Mouse (Mus musculus): ENCODE measurements around the gene Nlrc4. TPM values are rescaled to one million over a fixed set of nuclear protein-coding genes. Genes with fewer than 3 reads are reported as not detected.

Nlrc4 gene
- total RNA-seq, 1 experiment from 2014 or later, result 3.2 TPM

DNA sequence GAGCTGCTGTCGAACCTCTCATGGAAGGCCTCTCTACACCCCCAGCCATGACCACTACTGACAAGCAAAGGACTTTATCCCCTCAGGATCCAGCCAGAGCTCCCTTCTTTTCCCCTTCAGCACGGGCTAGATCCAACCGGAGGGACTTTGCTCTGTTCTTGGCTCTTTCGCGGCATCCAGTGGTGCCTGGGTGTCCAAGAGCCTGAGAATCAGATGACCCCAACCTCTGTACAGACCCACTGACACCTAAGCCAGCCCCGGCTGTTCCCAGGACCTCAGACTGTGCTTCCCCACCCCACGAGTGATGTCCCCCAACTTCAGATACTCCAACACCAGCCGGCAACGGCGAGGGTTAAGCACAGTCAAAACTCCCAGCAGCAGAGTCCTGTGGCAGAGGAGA is 9.2 kb downstream of the Nlrc4 start:
- ATAC-seq (replicated peaks in 1 of 2; ENCODE audit: insufficient read depth in 1 of 2, low FRiP score in 2 of 2, low TSS enrichment in 1 of 2, low read depth in 1 of 2, poor library complexity in 2 of 2, severe bottlenecking in 2 of 2), result no peak

DNA sequence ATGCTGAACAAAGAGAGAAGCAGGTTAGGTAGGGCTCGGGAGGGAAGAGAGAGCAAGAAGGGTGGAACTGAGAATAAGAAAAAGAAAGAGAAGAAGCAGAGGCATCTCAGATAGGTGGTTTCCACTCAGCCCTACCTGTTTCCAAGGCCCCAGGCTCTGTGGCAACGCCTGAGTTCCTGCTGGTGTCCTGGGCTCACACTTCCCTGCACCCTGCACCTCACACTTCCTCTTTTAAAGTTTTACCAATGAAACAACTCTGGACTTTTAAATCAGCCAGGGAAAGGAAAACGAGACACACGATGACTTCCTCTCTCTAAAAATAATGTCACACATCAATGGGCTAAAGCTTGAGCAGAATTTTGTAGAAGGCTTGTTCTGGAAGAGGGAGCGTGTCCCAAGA is 18.5 kb downstream of the Nlrc4 start:
- ATAC-seq (replicated peaks in 1 of 2; ENCODE audit: insufficient read depth in 1 of 2, low FRiP score in 2 of 2, low TSS enrichment in 1 of 2, low read depth in 1 of 2, poor library complexity in 2 of 2, severe bottlenecking in 2 of 2), result peak; percentile 97 to 98

DNA sequence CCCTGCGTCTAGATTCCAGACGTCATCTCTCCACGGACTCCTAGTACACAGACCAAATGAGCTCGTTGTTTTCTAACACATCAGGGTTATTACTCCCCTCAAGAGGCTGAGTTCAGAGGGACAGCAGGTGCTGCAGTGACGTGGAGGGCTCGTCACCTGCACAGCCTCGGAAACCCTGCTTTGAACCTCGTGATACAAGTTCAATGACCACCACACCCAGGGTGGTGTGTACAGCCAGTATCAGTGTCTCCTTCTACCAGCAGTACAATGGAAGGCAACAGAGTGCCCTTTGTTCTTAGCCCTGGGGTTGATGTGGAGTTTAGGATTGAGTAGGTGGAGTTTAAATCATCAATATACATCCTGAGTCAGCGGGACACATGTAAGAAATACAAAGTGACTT is 21.2 kb downstream of the Nlrc4 start:
- no peak for ATAC-seq (replicated peaks in 1 of 2; ENCODE audit: insufficient read depth in 1 of 2, low FRiP score in 2 of 2, low TSS enrichment in 1 of 2, low read depth in 1 of 2, poor library complexity in 2 of 2, severe bottlenecking in 2 of 2)

DNA sequence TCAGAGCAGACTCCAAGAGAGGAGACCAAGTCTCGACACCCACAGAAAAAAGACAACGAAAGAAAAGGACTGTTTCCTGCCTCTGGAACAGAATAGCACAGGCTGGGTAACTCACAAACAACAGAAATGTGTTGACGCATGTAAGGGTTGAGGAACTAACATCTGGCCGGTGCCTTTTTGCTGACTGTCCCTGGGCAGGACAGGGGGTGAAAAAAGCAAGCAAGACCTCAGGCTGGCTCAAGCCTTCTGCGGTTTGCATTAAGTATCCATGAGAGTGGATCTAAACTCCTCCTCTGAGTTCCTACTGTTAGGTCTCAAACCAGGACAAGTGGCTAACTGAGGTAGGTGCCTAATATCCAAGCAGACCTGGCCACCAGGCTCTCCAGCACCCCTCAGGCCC is 26.3 kb downstream of the Nlrc4 start:
- ATAC-seq (replicated peaks in 1 of 2; ENCODE audit: insufficient read depth in 1 of 2, low FRiP score in 2 of 2, low TSS enrichment in 1 of 2, low read depth in 1 of 2, poor library complexity in 2 of 2, severe bottlenecking in 2 of 2), result no peak

DNA sequence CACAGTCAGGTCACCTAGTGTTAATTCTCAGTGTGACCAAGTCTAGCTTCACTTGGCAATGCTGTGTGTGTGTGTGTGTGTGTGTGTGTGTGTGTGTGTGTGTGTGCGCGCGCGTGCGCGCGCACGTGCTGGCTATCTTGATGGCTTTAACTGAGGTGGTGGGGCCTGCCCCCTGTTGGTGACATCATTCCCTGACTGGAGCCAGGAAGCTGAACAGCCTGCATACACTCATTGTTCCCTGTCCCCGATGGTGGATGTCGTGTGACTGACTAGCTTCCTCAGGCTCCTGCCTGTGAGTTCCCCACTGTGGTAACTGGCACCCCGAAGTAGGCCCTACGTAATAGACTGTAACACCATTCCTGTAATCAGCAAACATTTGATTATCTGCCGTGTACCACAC is 27.5 kb downstream of the Nlrc4 start:
- ATAC-seq (replicated peaks in 1 of 2; ENCODE audit: insufficient read depth in 1 of 2, low FRiP score in 2 of 2, low TSS enrichment in 1 of 2, low read depth in 1 of 2, poor library complexity in 2 of 2, severe bottlenecking in 2 of 2), result peak; percentile 22 to 25; a peak in 1 of 4 replicates

DNA sequence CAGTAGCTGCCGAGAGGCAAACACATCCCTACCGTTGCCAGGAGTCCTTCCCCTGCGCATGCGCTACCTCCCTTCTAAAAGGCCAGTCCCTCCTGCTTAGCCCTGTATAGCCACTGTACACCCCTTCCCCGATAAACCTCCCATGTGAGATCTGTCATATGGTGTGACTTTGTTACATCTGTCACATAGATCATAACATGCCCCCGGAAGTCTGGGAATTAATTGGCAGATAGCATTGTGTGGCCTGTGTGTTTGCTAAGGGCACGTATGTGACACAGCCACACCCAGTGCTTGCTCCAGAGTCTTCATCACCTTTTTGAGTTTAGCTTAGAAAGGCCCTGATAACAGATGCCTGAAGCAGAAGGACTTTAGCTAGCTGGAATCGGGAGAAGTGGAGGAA is 28.9 kb downstream of the Nlrc4 start:
- ATAC-seq (replicated peaks in 1 of 2; ENCODE audit: insufficient read depth in 1 of 2, low FRiP score in 2 of 2, low TSS enrichment in 1 of 2, low read depth in 1 of 2, poor library complexity in 2 of 2, severe bottlenecking in 2 of 2), result no peak

DNA sequence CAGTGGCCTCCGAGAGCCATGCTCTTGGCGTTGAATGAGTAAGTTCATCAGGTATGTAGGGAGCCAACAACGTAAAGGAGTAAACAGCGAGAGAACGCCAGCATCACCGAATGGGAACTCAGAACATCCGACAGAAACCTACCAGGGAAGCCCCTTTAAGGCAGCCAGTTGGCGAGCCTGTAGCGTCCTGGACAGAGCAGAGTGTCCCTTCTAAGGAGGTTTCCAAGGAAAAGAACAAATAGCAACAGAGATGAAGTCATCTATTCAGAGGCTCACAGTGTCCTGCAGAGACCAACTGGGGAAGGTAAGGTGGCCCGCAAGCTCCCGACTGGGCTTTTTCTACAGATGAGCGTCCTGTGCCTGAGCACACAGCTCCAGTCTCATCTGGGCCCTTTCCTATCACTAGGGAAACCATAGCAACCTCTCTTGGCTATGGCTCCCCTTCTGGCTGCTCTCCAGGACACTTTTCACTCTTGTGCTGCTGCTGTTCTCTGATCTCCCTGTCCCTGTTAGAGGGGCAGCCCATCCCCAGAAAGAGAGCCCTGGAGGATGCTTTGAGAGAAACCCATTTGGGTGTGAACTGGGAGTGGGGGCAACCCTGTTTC is 34.4 kb downstream of the Nlrc4 start:
- no peak for ATAC-seq (replicated peaks in 1 of 2; ENCODE audit: insufficient read depth in 1 of 2, low FRiP score in 2 of 2, low TSS enrichment in 1 of 2, low read depth in 1 of 2, poor library complexity in 2 of 2, severe bottlenecking in 2 of 2)

DNA sequence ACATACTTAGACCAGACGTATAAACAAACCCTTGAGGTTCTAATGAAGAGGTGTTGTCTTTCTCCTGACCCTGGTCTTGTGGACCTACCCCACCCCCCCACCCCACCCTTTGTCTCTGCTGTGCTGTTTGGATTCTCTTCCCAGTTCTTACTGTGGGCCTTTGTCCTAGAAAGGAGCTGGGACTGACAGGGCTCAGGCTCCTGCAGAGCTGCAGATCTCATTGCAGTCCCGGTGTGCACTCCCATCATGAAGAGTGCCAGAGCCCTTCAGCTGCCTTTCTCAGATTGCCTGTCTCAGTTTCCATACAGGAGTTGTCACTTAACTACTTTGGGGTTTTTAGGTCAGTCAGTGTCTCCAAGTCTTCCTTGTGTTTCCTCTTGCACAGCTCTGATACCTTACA is 38.3 kb downstream of the Nlrc4 start:
- ATAC-seq (replicated peaks in 1 of 2; ENCODE audit: insufficient read depth in 1 of 2, low FRiP score in 2 of 2, low TSS enrichment in 1 of 2, low read depth in 1 of 2, poor library complexity in 2 of 2, severe bottlenecking in 2 of 2), result no peak

DNA sequence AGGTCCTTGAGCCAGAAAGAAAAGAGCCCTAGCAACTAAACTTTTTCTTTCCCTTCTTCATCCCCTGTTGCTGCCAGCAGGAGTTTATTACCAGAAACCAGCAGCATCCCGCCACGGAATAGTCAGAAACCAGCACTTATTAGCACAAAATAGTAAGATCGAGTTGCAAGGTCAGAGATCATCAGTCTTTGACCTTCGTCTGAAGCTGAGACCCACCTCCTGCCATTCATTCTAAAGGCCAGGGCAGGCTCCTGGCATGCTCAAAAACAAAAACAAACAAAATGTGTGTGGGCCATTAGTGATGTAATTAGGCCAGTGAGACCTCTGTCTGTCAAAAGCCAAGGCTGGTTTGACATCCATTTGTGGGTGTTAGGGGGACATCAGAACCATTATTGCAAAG is 40.8 kb downstream of the Nlrc4 start:
- no peak for ATAC-seq (replicated peaks in 1 of 2; ENCODE audit: insufficient read depth in 1 of 2, low FRiP score in 2 of 2, low TSS enrichment in 1 of 2, low read depth in 1 of 2, poor library complexity in 2 of 2, severe bottlenecking in 2 of 2)

DNA sequence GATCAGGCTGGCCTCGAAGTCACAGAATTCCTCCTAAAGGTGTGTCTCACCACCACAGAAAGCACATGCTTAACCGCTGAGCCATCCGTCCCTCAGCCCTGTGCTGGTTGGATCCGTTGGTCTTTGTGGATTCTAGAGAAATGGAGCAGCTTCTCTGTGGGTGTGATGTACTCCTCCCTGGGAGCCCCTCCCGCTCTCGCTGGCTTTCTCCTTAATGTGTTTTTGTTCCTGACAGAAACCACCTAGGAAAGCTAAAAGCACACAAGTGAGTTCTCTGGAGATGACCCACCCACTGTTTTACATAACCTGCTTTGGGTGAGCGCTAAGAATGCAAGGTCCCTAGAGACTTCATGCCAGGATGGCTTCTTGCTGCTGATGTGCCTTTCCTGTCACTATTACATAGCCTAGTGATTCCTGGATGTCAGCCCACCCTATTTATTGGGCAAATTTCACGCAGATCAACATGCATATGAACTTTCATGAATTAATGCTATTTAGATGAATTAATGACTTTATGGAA is 42.0 kb downstream of the Nlrc4 start:
- ATAC-seq (replicated peaks in 1 of 2; ENCODE audit: insufficient read depth in 1 of 2, low FRiP score in 2 of 2, low TSS enrichment in 1 of 2, low read depth in 1 of 2, poor library complexity in 2 of 2, severe bottlenecking in 2 of 2), result no peak

DNA sequence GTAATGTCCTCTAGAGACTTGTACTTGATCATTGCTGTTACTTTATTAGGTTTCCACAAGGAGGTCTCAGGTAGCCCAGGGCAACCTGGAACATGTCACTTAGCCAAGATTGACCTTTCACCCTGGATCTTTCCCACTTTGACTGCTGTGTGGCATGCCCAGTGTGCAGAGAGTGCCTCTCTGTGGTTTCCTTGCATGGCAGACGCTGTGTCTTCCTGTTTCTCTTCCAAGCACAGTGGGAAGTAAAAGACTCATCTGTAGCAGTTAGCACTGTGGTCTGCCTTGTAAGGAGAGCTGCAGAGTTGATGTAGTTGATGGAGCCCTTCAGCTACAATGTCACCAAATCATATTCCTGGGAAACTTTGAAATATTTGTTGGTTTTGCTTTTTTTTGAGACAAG is 44.3 kb downstream of the Nlrc4 start:
- ATAC-seq (replicated peaks in 1 of 2; ENCODE audit: insufficient read depth in 1 of 2, low FRiP score in 2 of 2, low TSS enrichment in 1 of 2, low read depth in 1 of 2, poor library complexity in 2 of 2, severe bottlenecking in 2 of 2), result peak in 1 of 2 experiments; percentile 59; a peak in 2 of 4 replicates

DNA sequence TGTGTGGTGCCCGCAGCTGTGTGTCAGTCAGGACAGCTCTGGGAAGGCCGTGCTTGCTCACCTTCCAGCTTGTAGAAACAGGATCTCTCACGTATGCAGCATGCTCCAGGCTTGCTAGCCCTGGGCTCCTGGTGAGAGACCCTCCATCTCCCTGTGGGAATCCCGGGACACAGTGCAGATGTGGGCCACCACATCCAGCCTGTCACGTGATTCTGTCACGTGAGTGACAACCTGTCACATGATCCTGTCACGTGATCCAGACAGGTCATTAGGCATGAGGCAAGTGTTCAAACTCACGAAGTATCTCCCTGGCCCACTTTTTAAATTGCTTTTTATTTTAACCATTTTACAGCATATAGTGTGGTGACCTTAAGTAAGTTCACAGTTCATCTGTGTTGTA is 45.6 kb downstream of the Nlrc4 start:
- no peak for ATAC-seq (replicated peaks in 1 of 2; ENCODE audit: insufficient read depth in 1 of 2, low FRiP score in 2 of 2, low TSS enrichment in 1 of 2, low read depth in 1 of 2, poor library complexity in 2 of 2, severe bottlenecking in 2 of 2)

DNA sequence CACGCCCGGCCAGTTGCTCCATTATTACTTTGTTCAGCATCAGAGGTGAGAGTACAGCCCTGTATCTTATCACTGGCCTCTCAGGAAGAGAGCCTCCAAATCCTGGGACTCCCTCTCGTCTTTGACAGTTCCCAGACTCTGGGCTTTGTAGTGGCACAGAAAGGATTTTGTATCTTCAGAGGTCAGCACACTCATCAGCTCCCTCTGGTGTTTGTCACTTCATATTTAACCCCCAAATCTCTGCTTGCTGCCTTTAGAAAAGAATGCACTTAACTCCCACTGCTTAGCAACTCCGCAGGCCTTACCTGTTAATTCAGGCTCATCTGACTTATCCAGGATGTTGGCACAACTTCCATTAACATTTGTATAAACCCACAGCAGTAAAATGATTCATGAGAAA is 49.2 kb downstream of the Nlrc4 start:
- no peak for ATAC-seq (replicated peaks in 1 of 2; ENCODE audit: insufficient read depth in 1 of 2, low FRiP score in 2 of 2, low TSS enrichment in 1 of 2, low read depth in 1 of 2, poor library complexity in 2 of 2, severe bottlenecking in 2 of 2)

DNA sequence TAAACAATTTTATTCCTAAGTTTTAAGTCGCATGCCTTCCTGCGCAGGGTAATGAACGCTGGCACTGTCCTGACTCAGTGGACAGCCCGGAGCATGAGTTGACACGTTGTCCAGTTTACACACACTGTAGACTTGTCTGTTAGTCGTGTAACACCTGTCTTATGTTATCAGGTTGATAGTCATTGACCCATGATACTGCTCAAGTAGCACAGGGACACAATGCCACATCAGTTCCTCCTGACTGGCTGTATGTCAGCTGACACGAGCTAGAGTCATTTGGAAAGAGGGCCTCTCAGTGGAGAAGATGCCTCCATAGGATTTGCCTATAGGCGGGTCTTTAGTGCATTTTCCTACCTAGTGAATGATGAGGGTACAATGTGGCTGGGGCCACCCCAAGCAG is 52.5 kb downstream of the Nlrc4 start:
- no peak for ATAC-seq (replicated peaks in 1 of 2; ENCODE audit: insufficient read depth in 1 of 2, low FRiP score in 2 of 2, low TSS enrichment in 1 of 2, low read depth in 1 of 2, poor library complexity in 2 of 2, severe bottlenecking in 2 of 2)

DNA sequence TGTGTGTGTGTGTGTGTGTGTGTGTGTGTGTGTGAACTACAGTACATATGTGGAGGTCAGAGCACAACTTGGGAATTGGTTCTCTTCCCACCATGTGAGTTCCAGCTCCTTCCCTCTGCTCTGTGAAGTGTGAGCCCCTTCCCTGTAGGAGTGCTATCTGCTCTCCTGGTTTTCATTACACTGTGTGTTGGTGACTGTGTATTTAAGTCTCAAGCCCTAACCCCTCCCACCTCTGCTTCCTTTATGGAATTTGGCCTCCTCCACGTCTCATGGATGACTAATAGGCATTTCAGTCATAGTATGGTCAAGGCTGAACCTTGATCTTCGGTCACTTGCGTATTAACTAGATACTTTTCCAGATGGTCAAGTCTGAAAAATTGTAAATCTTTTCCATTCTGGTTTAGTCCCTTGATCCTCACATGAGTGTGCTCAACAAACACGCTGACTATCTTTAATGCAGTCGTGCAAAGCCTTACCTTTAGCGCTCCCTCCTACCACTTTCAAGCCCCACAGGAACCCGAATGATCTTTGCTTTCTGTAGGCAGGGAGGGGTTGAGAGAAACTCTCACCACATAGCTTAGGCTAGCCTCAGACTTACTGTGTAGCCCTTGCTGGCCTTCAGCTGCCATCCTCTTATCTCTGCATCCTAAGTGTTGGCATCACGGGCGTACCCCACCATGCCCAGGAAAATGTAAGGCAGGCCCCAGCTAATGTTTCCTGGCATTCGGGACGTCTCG is 56.3 kb downstream of the Nlrc4 start:
- no peak for ATAC-seq (replicated peaks in 1 of 2; ENCODE audit: insufficient read depth in 1 of 2, low FRiP score in 2 of 2, low TSS enrichment in 1 of 2, low read depth in 1 of 2, poor library complexity in 2 of 2, severe bottlenecking in 2 of 2)

DNA sequence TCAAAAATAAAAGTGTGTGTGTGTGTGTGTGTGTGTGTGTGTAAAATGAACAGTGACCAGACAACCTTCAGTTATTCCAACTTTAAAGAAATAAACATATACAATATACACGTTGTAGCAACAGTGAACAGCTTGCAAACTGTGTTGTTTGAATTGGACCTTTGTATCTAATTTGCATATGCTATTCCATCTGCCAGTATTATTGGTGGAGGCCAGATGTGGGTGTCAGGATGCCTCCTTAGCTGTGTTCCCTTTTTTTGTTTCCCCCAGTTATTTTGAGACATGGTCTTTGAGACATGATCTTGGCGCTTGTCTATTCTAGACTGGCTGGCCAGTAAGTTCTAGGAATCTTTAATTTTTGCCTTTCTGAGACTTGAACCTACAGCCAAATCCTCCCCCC is 61.8 kb downstream of the Nlrc4 start:
- no peak for ATAC-seq (replicated peaks in 1 of 2; ENCODE audit: insufficient read depth in 1 of 2, low FRiP score in 2 of 2, low TSS enrichment in 1 of 2, low read depth in 1 of 2, poor library complexity in 2 of 2, severe bottlenecking in 2 of 2)

DNA sequence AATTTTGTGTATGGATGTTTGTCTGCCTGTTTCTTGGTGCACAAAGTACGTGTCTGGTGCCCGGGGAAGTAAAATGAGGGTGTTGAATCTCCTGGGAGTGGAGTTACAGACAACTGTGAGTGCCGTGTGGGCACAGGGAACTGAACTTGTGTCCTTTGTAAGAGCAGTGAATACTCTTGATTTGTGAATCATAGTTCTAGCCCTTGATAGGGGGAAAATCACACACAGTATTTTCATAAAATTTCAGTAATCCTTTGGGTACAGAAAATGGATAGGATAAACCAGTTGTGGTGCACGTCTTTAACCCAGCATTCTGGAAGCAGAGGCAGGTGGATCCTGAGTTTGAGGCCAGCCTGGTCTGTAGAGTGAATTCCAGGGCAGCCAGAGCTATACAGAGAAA is 62.2 kb downstream of the Nlrc4 start:
- no peak for ATAC-seq (replicated peaks in 1 of 2; ENCODE audit: insufficient read depth in 1 of 2, low FRiP score in 2 of 2, low TSS enrichment in 1 of 2, low read depth in 1 of 2, poor library complexity in 2 of 2, severe bottlenecking in 2 of 2)

DNA sequence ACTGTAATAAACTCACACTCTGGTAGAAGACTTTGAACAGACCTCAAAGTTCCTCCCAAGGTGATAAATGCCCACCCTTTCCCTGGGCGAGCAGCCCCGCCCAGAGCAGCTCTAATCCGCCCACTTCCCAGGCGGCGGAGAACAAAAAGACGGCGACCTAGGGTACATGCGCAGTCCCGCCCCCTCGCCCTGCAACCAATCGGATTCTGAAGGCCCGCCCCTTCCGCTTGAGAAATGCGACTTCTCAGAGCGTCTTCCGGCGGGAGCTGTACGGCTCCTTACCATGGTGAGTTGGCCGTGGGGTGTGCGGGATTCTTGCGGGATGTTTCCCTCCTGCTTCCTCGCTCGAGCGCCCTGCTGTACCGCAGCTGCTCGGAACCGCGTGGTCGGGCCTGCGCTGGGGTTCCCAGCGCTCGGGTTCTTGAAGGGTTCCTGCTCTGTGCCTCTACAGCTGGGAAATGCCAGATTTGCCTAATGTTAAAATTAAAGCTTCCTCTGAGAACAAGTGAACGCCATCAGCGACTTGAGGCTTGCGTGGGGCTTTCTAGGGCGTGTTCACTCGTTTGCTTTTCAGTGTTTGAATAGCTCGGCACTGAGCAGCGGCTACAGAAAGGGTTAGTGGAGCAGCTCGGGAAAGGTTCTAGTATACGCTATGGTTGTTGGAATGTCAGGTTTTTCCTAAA is 63.4 kb downstream of the Nlrc4 start, which contains the start of gene Slc30a6:
Gene Slc30a6 (plus strand): TSS at position 226 of the 683 bp plus-strand sequence.
- ATAC-seq (replicated peaks in 1 of 2; ENCODE audit: insufficient read depth in 1 of 2, low FRiP score in 2 of 2, low TSS enrichment in 1 of 2, low read depth in 1 of 2, poor library complexity in 2 of 2, severe bottlenecking in 2 of 2), result peak; percentile 98 to 99
